Mouse (Mus musculus) C2C12 (cell line): Measurements from ENCODE around the gene Pawr. TPM values are rescaled to one million over a fixed set of nuclear protein-coding genes. Genes with fewer than 3 reads are reported as not detected.

Source experiments
- H3K27me3 ChIP-seq: one replicate; pipeline ENCODE4 v1.6.1; 2011; ENCODE audit not compliant: control insufficient read depth, insufficient read depth, insufficient read length
- H3K36me3 ChIP-seq: one replicate; pipeline ENCODE4 v1.6.1; 2011; ENCODE audit not compliant: control insufficient read depth, insufficient read depth
- H3K4me3 ChIP-seq: one replicate; pipeline ENCODE4 v1.5.1; 2011; ENCODE audit warnings: mild to moderate bottlenecking, control low read depth; ENCODE audit not compliant: poor library complexity, insufficient read depth, severe bottlenecking
- H3K79me2 ChIP-seq: one replicate; pipeline ENCODE4 v1.6.1; 2011; ENCODE audit not compliant: control insufficient read depth, insufficient read depth
- H3K79me3 ChIP-seq: one replicate; pipeline ENCODE4 v1.6.1; 2011; ENCODE audit warnings: low read depth, control low read depth
- H3ac ChIP-seq: one replicate; pipeline ENCODE3; 2011; ENCODE audit warnings: low read depth; ENCODE audit not compliant: control insufficient read depth, insufficient read length
- CEBPB ChIP-seq: IDR thresholded peaks from one replicate; pipeline ENCODE4 v1.6.1; 2011; ENCODE audit warnings: low read depth, mild to moderate bottlenecking, control low read depth, moderate library complexity
- CTCF ChIP-seq: IDR thresholded peaks from one replicate; pipeline ENCODE4 v1.5.1; 2011; ENCODE audit not compliant: control insufficient read depth, insufficient read depth, insufficient read length
- FOSL1 ChIP-seq: IDR thresholded peaks from one replicate; pipeline ENCODE4 v1.8.0; 2011; ENCODE audit warnings: mild to moderate bottlenecking, low read length; ENCODE audit not compliant: poor library complexity, insufficient read depth, severe bottlenecking
- MAX ChIP-seq: IDR thresholded peaks from one replicate; pipeline ENCODE4 v1.6.1; 2011; ENCODE audit warnings: mild to moderate bottlenecking, control low read depth
- MYOD1 ChIP-seq: IDR thresholded peaks from one replicate; pipeline ENCODE4 v1.6.1; 2011; ENCODE audit warnings: low read depth; ENCODE audit not compliant: control insufficient read depth, insufficient read length
- MYOG ChIP-seq: IDR thresholded peaks from one replicate; pipeline ENCODE4 v1.6.1; 2011; ENCODE audit not compliant: control insufficient read depth, insufficient read length; ENCODE audit errors: extremely low read depth
- USF1 ChIP-seq: IDR thresholded peaks from one replicate; pipeline ENCODE4 v1.6.1; 2011; ENCODE audit warnings: low read depth, mild to moderate bottlenecking, control low read depth, moderate library complexity
- polyA plus RNA-seq: library from polyadenylated mRNA; unstranded; fragments of >200 nt; fragmentation: generic; extraction: Trizol; gene quantifications from one replicate; pipeline ENCODE4 v1.2.1, GENCODE M21; 2012; ENCODE audit warnings: missing spikeins

Pawr gene
- polyA plus RNA-seq, 1 experiment, result 4.2 TPM

DNA sequence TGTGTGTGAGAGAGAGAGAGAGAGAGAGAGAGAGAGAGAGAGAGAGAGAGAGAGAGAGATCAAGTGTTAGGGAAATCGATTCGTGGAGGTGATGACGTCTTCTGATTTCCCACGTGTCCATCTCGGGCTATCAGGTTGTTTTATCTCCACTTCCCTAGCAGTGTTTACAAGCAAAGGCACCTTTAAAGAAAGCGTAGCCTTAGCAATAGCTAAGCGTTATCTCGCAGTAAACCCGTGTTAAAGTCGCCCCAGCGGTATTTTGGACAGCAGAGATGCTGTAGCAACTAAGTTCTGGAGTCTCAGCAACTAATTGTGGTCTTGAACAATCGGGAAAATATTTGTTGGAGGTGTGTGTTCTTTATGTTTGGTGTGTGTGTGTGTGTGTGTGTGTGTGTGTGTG is 1.7 kb downstream of the Pawr start:
- Histone ChIP-seq H3K79me3 (no peaks in the 10 kb centered on the region), H3K4me3 (no peak overlapping the region), H3K79me2 (no peaks in the 10 kb centered on the region), H3K36me3 (no peaks in the 10 kb centered on the region), H3K27me3 (peaks cover 4% of the 10 kb centered on the region), H3ac (no peak overlapping the region)
- TF ChIP-seq CTCF (no peak), MYOD1 (no peak), FOSL1 (no peak), CEBPB (no peak), MYOG (no peak), USF1 (no peak), MAX (no peak)

DNA sequence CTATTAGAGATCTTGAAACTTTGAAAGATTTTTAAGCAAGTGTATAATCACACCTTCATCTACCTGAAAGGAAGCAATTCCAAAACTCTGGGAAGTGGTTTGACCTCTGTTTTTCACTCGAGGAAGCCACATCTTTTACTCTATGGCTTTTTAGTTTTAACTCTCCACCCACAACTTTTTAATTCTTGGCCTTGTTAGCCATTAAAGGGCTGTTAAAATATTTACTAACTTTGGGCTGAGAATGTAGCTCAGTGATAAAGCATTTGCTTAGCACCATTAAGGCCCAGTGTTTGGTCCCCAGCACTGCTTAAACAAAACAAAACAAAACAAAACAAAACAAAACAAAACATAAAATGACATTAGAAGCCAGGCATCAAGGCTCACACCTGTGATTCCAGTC is 2.2 kb downstream of the Pawr start:
- H3ac ChIP-seq, result no peak overlapping the region
- no peak for TF ChIP-seq USF1
- no peak for TF ChIP-seq MYOG
- TF ChIP-seq MYOD1, result no peak
- TF ChIP-seq CEBPB, result no peak
- TF ChIP-seq CTCF, result no peak
- TF ChIP-seq MAX, result no peak
- TF ChIP-seq FOSL1, result no peak
- no peak overlapping the region for H3K4me3 ChIP-seq

DNA sequence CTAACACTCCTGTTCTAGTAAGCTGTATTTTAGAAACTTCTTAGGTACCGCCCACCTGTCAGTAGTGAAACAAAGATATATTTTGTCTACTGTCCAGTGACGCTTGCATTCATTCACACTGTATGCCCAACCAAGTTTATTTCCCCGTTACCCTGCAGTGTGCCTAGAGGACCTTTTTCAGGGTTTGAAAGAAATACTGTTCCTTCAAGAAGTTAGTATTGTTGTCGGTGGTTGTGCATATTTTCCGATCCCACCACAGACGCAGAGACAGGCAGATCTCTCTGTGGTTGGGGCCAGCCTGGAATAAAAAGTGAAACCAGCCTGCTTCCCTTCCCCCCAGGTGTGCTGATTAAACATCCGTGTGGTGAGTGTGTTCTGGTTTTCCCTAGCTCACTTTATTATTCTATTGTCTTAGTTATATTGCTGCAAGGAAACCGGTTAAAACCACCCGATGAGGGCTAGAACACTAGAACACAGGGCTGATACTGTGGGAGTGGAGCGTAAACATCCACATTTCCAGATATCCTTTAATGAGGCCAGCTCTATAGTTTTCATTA is 3.9 kb downstream of the Pawr start:
- TF ChIP-seq MYOD1 (no peak), USF1 (no peak), CEBPB (no peak), CTCF (no peak), MAX (no peak), MYOG (no peak), FOSL1 (no peak)
- no peaks in the 10 kb centered on the region for H3K79me2 ChIP-seq
- H3K4me3 ChIP-seq, result no peak overlapping the region
- H3K79me3 ChIP-seq, result no peaks in the 10 kb centered on the region
- H3K27me3 ChIP-seq, result peaks cover 3% of the 10 kb centered on the region
- no peak overlapping the region for H3ac ChIP-seq
- no peaks in the 10 kb centered on the region for H3K36me3 ChIP-seq

More for the DNA sequence above, 2.2 kb downstream of the Pawr start:
- Histone ChIP-seq H3K79me2 (no peaks in the 10 kb centered on the region), H3K79me3 (no peaks in the 10 kb centered on the region), H3K27me3 (peaks cover 4% of the 10 kb centered on the region), H3K36me3 (no peaks in the 10 kb centered on the region)

DNA sequence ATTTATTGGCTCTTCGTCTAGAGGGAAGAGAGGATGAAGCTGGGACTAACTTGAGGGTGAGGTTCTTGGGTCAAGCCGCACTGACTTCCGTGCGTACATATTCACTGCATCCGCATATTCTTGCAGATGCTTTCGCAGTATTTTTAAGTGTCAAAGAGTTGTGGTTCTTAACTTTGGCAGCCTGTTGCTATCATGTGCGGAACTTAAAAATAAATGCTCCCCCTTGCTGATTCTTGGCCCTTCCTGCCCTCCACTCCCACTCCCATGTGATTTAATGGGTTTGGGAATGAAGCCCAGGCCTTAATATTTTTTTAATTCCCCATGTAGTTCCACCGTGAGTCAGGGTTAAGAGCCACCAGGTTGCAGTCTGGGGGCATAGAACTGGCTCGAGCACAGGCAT is 4.7 kb downstream of the Pawr start:
- Histone ChIP-seq H3K36me3 (no peaks in the 10 kb centered on the region), H3K79me2 (no peaks in the 10 kb centered on the region), H3K27me3 (no peaks in the 10 kb centered on the region), H3K79me3 (no peaks in the 10 kb centered on the region), H3K4me3 (no peak overlapping the region), H3ac (no peak overlapping the region)
- no peak for TF ChIP-seq CTCF

GRCm38 (mm10) chr10:108338055-108338961 is 6.4 kb downstream of the Pawr start:
- H3K79me2 ChIP-seq, result no peaks in the 10 kb centered on the region
- no peak overlapping the region for H3ac ChIP-seq
- no peaks in the 10 kb centered on the region for H3K79me3 ChIP-seq
- H3K36me3 ChIP-seq, result no peaks in the 10 kb centered on the region
- H3K4me3 ChIP-seq, result no peak overlapping the region
- TF ChIP-seq USF1 (no peak), CTCF (no peak)
- no peaks in the 10 kb centered on the region for H3K27me3 ChIP-seq

DNA sequence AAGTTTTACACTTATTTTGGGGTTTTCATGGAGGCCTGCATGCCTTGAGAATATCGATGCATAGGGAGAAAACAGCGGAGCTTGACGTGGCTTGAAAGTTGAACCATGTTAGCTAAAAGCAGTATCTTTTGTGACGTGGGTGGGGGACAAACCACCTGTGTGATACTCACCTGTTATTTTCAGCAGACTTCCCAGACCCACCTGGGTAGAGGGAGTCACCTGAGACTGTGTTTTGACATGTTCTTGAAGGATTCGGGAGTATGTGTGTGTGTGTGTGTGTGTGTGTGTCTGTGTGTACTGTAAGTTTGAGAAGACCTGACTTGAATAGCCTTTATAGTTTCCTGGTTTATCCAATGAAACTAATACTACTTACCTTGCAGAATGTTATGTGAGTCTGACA is 7.2 kb downstream of the Pawr start:
- H3K27me3 ChIP-seq, result no peaks in the 10 kb centered on the region
- no peak overlapping the region for H3ac ChIP-seq
- no peak overlapping the region for H3K4me3 ChIP-seq
- no peak for TF ChIP-seq MYOG
- no peaks in the 10 kb centered on the region for H3K79me3 ChIP-seq
- H3K36me3 ChIP-seq, result no peaks in the 10 kb centered on the region
- H3K79me2 ChIP-seq, result no peaks in the 10 kb centered on the region
